Mouse (Mus musculus) limb, embryonic 15.5 days (tissue): Measurements from ENCODE around the gene Prex1. TPM values are rescaled to one million over a fixed set of nuclear protein-coding genes. Genes with fewer than 3 reads are reported as not detected.
A peak's percentile ranks its signal among the peaks of the same experiment; 100 is the strongest.
"Not testable (repeated sequence)": the region's sequence is repeated elsewhere in the genome, so short reads cannot be mapped to it uniquely, and the experiment has no call there.

ENCODE experiments used
- ATAC-seq: fragments of 200-750 bp; cut with Nextera tagmentation; 2 replicates; pipeline ENCODE4 v1.8.0; 2017; ENCODE audit warnings: low read depth, moderate TSS enrichment; ENCODE audit not compliant: insufficient number of reproducible peaks, low FRiP score, low TSS enrichment
- H3K27ac ChIP-seq: fragments of 300-500 bp; sonication (generic); 2 replicates; pipeline ENCODE4 v1.5.1; 2015; ENCODE audit warnings: moderate library complexity, mild to moderate bottlenecking, inconsistent platforms
- H3K27me3 ChIP-seq: fragments of 300-500 bp; sonication (generic); 2 replicates; pipeline ENCODE4 v1.6.1; 2015; ENCODE audit warnings: inconsistent platforms
- H3K36me3 ChIP-seq: fragments of 300-500 bp; sonication (generic); 2 replicates; pipeline ENCODE4 v1.6.1; 2015; ENCODE audit warnings: inconsistent platforms
- H3K4me1 ChIP-seq: fragments of 300-500 bp; sonication (generic); 2 replicates; pipeline ENCODE4 v1.6.1; 2015; ENCODE audit warnings: inconsistent platforms
- H3K4me2 ChIP-seq: fragments of 300-500 bp; sonication (generic); 2 replicates; pipeline ENCODE4 v1.6.1; 2015; ENCODE audit warnings: mild to moderate bottlenecking, inconsistent platforms
- H3K4me3 ChIP-seq: fragments of 300-500 bp; sonication (generic); 2 replicates; pipeline ENCODE4 v1.5.1; 2015; ENCODE audit warnings: mild to moderate bottlenecking, inconsistent platforms
- H3K9ac ChIP-seq: fragments of 300-500 bp; sonication (generic); 2 replicates; pipeline ENCODE4 v1.6.1; 2015; ENCODE audit warnings: inconsistent platforms
- H3K9me3 ChIP-seq: fragments of 300-500 bp; sonication (generic); 2 replicates; pipeline ENCODE4 v1.6.1; 2016; ENCODE audit warnings: inconsistent platforms
- WGBS: fragments of 180-500 bp; shearing (Covaris S2); methylation state at CpG from one replicate; pipeline ENCODE4 v1.1.7; 2015; 5-methylcytosine and 5-hydroxymethylcytosine counted together
- polyA plus RNA-seq: library from polyadenylated mRNA; unstranded; fragments of >200 nt; fragmentation: Nextera tagmentation; extraction: Ambion mirVana; gene quantifications from 2 replicates; pipeline ENCODE4 v1.2.1, GENCODE M21; 2015

The Prex1 gene
- polyA plus RNA-seq = 17.7 and 19.1 TPM in 2 replicates

GRCm38 (mm10) chr2:166713690-166714426, at the start of gene Prex1:
Gene Prex1, minus strand, starts transcription at chr2:166713832.
- Histone ChIP-seq H3K27me3 (no peaks in the 10 kb centered on the region), H3K4me2 (peak within 1 kb of the TSS; percentile 86), H3K36me3 (no peaks in the 10 kb centered on the region), H3K27ac (peak within 1 kb of the TSS; percentile 66), H3K9ac (peak within 1 kb of the TSS; percentile 60), H3K4me3 (peak within 1 kb of the TSS; percentile 79), H3K4me1 (peaks cover 30% of the 10 kb centered on the region), H3K9me3 (no peaks in the 10 kb centered on the region)
- under 1% methylated on average over 60 of the region's 69 CpGs for WGBS
- peak; percentile 90 for ATAC-seq

GRCm38 (mm10) chr2:166757969-166758368, 44.3 kb upstream of the Prex1 start:
- H3K4me1 ChIP-seq = 0 out of 2 replicates have a peak, but pooled peaks cover 2% of the 10 kb centered on the region
- 26% methylated on average over 3 of the region's 3 CpGs for WGBS
- no peak for ATAC-seq
- no peak overlapping the region for H3K9ac ChIP-seq
- no peaks in the 10 kb centered on the region for H3K27me3 ChIP-seq
- no peaks in the 10 kb centered on the region for H3K9me3 ChIP-seq
- no peak overlapping the region for H3K4me2 ChIP-seq
- no peak overlapping the region for H3K27ac ChIP-seq
- H3K4me3 ChIP-seq = no peak overlapping the region
- H3K36me3 ChIP-seq = no peaks in the 10 kb centered on the region

- no peak for ATAC-seq
- H3K9me3 ChIP-seq = no peaks in the 10 kb centered on the region
- no peak overlapping the region for H3K4me3 ChIP-seq
- H3K4me1 ChIP-seq = 0 out of 2 replicates have a peak, but pooled peaks cover 2% of the 10 kb centered on the region
- WGBS = 77% methylated on average over 7 of the region's 7 CpGs
- H3K36me3 ChIP-seq = no peaks in the 10 kb centered on the region
- no peak overlapping the region for H3K27ac ChIP-seq
- no peak overlapping the region for H3K4me2 ChIP-seq
- no peaks in the 10 kb centered on the region for H3K27me3 ChIP-seq
- H3K9ac ChIP-seq = no peak overlapping the region
Measured at GRCm38 (mm10) chr2:166754760-166755159, 41.1 kb upstream of the Prex1 start.

- Histone ChIP-seq H3K4me1 (0 out of 2 replicates have a peak, but pooled peaks cover 2% of the 10 kb centered on the region), H3K36me3 (no peaks in the 10 kb centered on the region), H3K4me3 (no peak overlapping the region), H3K27ac (no peak overlapping the region), H3K9me3 (no peaks in the 10 kb centered on the region), H3K9ac (no peak overlapping the region), H3K27me3 (no peaks in the 10 kb centered on the region), H3K4me2 (no peak overlapping the region)
- no peak for ATAC-seq
- 55% methylated on average over 4 of the region's 4 CpGs for WGBS
Measured at GRCm38 (mm10) chr2:166754194-166754593, 40.6 kb upstream of the Prex1 start.

- Histone ChIP-seq H3K27me3 (no peaks in the 10 kb centered on the region), H3K4me3 (no peak overlapping the region), H3K4me2 (no peak overlapping the region), H3K27ac (no peak overlapping the region), H3K4me1 (peaks cover 2% of the 10 kb centered on the region; the same call in 1 of the 2 replicates), H3K36me3 (no peaks in the 10 kb centered on the region), H3K9me3 (no peaks in the 10 kb centered on the region), H3K9ac (no peak overlapping the region)
- ATAC-seq = no peak
- 61% methylated on average over 6 of the region's 6 CpGs for WGBS
Measured at GRCm38 (mm10) chr2:166750620-166751191, 37.1 kb upstream of the Prex1 start.

- 49% methylated on average over 14 of the region's 14 CpGs for WGBS
- H3K36me3 ChIP-seq, H3K4me1 ChIP-seq, H3K4me2 ChIP-seq, H3K9ac ChIP-seq, H3K27ac ChIP-seq, H3K4me3 ChIP-seq, H3K9me3 ChIP-seq, H3K27me3 ChIP-seq, ATAC-seq: not testable (repeated sequence)
Measured at GRCm38 (mm10) chr2:166746261-166746913, 32.8 kb upstream of the Prex1 start.

- H3K9me3 ChIP-seq = no peaks in the 10 kb centered on the region
- 75% methylated on average over 9 of the region's 9 CpGs for WGBS
- peaks cover 5% of the 10 kb centered on the region; the same call in 1 of the 2 replicates for H3K4me1 ChIP-seq
- no peak overlapping the region for H3K9ac ChIP-seq
- H3K27me3 ChIP-seq = no peaks in the 10 kb centered on the region
- no peak overlapping the region for H3K4me2 ChIP-seq
- H3K36me3 ChIP-seq = no peaks in the 10 kb centered on the region
- H3K4me3 ChIP-seq = no peak overlapping the region
- H3K27ac ChIP-seq = no peak overlapping the region
- ATAC-seq = no peak
Measured at GRCm38 (mm10) chr2:166745849-166746248, 32.2 kb upstream of the Prex1 start.

GRCm38 (mm10) chr2:166744433-166744832, 30.8 kb upstream of the Prex1 start:
- Histone ChIP-seq H3K9ac (no peak overlapping the region), H3K36me3 (no peaks in the 10 kb centered on the region), H3K9me3 (no peaks in the 10 kb centered on the region), H3K27me3 (no peaks in the 10 kb centered on the region), H3K4me3 (no peak overlapping the region), H3K4me1 (peaks cover 5% of the 10 kb centered on the region; the same call in 1 of the 2 replicates), H3K4me2 (no peak overlapping the region), H3K27ac (no peak overlapping the region)
- ATAC-seq = 0 out of 2 replicates have a peak, but pooled peaks have one; percentile 21
- WGBS = 64% methylated on average over 7 of the region's 7 CpGs

- Histone ChIP-seq H3K4me3 (no peak overlapping the region), H3K4me1 (peaks cover 5% of the 10 kb centered on the region; the same call in 1 of the 2 replicates), H3K9me3 (no peaks in the 10 kb centered on the region), H3K36me3 (no peaks in the 10 kb centered on the region), H3K27me3 (no peaks in the 10 kb centered on the region), H3K27ac (no peak overlapping the region), H3K9ac (no peak overlapping the region), H3K4me2 (no peak overlapping the region)
- WGBS = 57% methylated on average over 4 of the region's 4 CpGs
- no peak for ATAC-seq
Measured at GRCm38 (mm10) chr2:166743504-166743903, 29.9 kb upstream of the Prex1 start.

- Histone ChIP-seq H3K9ac (no peak overlapping the region), H3K36me3 (no peaks in the 10 kb centered on the region), H3K27me3 (no peaks in the 10 kb centered on the region), H3K4me2 (no peak overlapping the region), H3K27ac (no peak overlapping the region), H3K4me3 (no peak overlapping the region), H3K4me1 (peaks cover 5% of the 10 kb centered on the region; the same call in 1 of the 2 replicates), H3K9me3 (no peaks in the 10 kb centered on the region)
- no peak for ATAC-seq
- 82% methylated on average over 6 of the region's 6 CpGs for whole genome bisulfite sequencing
Measured at GRCm38 (mm10) chr2:166741445-166741844, 27.8 kb upstream of the Prex1 start.

GRCm38 (mm10) chr2:166740396-166740795, 26.8 kb upstream of the Prex1 start:
- Histone ChIP-seq H3K27ac (no peak overlapping the region), H3K4me3 (no peak overlapping the region), H3K36me3 (no peaks in the 10 kb centered on the region), H3K27me3 (no peaks in the 10 kb centered on the region), H3K4me2 (no peak overlapping the region), H3K9me3 (no peaks in the 10 kb centered on the region), H3K4me1 (0 out of 2 replicates have a peak, but pooled peaks cover 3% of the 10 kb centered on the region), H3K9ac (no peak overlapping the region)
- WGBS = 68% methylated on average over 6 of the region's 6 CpGs
- no peak for ATAC-seq

- H3K4me1 ChIP-seq = no peaks in the 10 kb centered on the region
- H3K9me3 ChIP-seq = no peaks in the 10 kb centered on the region
- H3K27ac ChIP-seq = no peak overlapping the region
- WGBS = 46% methylated on average over 7 of the region's 7 CpGs
- no peak overlapping the region for H3K4me3 ChIP-seq
- H3K9ac ChIP-seq = no peak overlapping the region
- no peak overlapping the region for H3K4me2 ChIP-seq
- no peak for ATAC-seq
- H3K36me3 ChIP-seq = no peaks in the 10 kb centered on the region
- H3K27me3 ChIP-seq = no peaks in the 10 kb centered on the region
Measured at GRCm38 (mm10) chr2:166737307-166737706, 23.7 kb upstream of the Prex1 start.
